Mouse (Mus musculus): ENCODE results near the gene Jmjd1c. TPM values are rescaled to one million over a fixed set of nuclear protein-coding genes. Genes with fewer than 3 reads are reported as not detected.

Gene Jmjd1c
- polyA plus RNA-seq, 1 experiment from 2014 or later, result 61.4 TPM

DNA sequence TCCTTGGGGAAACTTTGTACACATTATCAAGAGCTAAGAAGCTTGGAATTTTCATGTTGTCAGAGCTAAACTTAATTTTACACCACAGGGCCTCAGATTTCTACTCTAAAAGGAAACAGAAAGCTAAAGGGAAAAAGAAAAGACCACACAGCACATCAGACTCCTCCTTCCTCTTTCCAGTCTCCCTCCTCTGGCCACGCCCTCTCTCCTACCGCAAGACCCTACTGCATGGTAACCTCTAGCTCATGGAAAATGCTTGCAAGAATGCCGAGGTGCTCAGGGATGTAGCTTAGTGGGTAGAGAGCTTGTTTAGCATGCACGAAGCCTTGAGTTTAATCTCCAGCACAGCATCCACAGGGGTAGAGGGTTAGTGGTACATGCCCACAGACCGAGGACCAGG is 24.0 kb upstream of the Jmjd1c start:
- DNase-seq (ENCODE audit: low spot score), result peak; percentile 48

DNA sequence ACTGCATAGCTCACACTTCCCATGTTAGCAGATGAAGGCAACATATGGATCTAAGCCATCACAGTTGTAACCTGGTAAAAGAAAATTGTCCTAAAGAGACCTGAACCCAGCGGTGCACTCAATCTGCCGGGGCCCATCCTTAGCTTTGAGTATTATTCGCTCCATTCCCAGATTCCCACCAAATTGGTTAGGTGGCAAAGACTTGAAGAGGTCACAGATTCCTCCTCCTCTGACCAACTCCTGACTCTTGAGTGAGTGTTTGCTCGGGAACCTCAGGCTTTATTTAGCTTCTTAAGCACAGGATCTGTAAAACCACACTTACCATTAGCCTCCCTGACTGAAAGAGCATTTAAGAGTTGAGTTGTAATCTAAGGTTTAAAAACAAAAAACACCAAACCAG is 23.3 kb upstream of the Jmjd1c start:
- DNase-seq (ENCODE audit: low spot score), result no peak

DNA sequence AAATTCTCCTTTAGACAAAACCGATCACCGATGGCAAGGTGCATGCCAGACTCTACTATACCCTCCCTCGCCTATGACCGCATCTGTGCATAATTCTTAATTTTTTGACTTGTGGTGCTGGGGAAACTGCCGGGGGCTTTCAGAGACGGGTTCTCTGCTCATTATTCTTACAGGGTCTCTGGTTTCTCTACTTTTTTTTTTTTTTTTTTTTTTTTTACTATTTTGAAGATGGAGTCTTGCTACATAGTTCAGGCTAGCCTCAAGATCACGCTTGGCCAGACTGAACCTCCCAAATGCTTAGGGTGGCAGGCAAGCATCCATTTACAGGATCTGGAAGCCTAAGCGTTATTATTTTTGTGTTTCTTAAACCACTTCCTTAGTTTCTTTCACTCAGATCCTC is 22.3 kb upstream of the Jmjd1c start:
- DNase-seq (ENCODE audit: low spot score), result no peak

DNA sequence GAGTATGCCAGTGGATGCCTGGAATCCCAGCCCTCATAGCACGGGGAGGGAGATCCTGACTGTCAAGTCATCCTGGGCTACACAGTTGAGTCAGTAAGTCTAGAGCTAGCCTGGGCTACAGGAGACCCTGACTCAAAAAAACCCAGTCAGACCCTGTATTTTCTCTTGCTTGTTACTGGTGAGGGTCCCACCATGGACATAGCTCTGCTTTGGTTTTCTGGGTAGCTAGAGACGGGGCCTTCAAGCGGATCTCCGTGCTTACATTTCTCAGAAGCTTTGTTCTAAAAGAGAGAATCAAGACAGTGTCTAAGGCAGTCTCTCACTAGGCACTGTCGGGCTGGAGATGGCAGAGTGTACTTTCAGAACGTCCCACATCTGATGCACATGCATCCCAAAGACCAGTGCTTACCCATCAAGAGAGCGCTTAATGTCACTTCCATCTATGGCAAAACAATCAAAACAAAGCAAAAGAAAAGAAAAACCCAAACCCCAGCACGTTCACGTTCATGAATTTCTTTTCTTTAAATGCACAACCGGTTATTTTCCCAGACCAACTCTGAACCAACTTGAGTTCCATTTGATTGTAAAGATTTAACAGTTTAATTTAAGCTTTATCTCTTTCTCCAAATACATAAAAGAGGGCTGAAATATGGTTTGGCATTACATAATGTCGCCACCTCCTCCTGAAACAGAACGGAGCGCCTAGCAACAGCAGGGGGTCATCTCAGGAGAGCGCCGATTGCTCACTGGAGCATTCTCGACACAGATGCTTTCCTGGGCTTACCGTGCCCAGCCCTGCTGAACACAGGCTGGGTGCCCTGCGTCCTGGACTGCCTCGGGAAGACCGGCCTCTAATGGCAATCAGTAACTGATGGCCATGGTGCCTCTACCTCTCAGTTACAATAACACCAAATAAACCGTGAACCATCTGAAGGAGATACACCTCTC is 19.7 kb upstream of the Jmjd1c start:
- no peak for DNase-seq (ENCODE audit: low spot score)

DNA sequence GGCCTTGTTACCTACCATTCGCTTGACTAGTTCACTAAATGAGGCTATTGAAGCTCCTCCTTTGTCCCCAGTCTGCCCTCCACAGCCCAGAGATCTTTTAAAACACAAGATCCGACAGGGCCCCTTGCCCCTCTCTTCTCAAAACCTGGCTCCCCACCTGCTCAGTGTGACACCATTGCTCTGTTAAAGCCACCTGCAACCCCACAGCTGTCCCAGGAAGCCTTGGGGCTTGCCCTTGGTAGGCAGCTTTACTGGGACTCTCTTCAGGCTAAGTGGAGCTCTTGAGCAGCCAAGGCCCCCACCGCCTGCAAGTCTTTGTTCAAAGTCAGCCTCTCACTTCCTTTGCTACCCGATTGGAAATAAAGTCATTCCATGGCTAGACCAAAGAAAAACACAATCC is 16.9 kb upstream of the Jmjd1c start:
- DNase-seq (ENCODE audit: low spot score), result no peak

DNA sequence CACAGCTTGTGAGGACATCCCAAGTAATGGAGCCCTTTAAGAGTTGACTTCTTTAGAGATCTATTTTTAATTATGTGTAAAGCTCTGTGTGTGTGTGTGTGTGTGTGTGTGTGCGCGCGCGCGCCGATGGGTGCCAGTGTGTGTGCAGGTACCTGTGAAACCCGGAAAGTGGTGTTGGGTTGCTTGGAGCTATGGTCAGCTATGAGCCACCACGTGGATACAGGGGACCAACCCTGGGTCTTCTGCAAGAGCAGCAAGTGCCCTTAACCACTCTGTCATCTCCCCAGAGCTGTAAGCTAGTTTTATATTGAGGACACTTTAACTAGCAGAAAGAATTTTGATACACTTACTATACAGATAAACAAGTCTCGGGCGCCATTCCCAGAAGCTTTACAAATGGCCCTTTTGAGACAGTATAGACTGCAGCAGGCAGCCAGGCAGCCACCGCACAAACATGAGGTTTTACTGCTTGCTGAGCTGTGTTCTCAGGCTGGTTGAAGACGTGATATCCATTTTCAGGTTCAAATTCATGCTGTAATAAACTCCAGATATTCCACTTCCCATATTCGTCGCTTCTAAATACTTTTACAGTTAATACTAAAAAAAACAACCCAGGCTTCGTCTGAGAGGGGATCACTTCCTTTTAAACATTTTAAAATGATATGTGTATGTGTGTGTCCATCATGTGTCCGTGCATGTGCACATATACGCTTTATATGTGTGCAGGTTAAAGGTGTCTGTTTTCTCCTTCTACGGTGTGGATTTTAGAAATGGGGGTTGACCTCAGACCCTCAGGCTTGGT is 14.5 kb upstream of the Jmjd1c start:
- no peak for DNase-seq (ENCODE audit: low spot score)

DNA sequence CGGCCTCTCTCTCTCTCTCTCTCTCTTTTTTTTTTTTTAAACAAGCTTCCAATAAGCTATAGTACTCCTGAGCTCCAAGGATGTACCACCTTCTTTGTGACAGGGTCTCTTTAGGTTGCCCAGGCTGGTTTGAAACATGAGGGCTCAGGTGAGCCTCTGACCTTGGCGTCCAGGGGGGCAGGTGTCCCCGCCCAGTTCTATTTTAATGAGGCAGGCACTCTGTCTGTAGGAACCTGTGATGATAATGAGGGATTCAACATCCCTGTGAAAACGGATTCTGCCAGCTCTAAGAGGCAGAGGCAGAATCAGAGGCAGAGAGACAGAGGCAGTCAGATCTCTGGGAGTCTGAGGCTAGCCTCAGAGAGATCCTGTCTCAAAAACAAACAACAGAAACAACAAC is 13.4 kb upstream of the Jmjd1c start:
- no peak for DNase-seq (ENCODE audit: low spot score)

DNA sequence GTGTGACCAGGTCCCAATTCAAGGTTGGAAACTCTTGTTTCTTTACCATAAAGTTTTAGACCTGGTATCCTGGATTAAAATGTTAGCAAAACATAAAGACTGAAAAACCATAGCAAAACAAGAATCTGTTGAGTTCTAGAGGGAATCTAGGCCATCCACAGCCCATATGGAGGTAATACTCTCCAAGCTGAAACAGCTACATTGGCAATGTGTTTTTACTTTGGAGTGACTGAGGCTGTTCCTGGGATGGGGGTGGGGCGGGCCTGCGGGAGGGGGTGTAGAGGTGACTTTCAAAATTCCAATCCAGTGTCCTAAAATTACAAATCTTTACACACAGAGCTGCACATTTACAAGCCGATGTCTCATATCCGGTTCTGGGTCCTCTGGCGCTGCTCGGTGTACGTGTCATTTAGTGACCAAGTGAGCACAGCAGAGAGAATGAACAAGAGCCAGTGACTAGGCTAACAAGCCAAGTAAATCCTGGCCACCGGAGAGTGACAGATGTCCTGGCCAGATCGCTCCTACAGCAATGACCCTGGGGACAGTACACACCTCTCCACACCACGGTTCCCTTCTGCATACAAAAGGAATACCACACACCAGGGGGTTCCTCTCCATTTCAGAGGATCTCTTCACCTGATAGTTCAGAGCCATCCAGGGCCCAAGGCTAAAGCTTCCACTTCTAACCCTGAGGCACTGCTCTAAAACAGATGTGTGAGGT is 12.3 kb upstream of the Jmjd1c start:
- no peak for DNase-seq (ENCODE audit: low spot score)

DNA sequence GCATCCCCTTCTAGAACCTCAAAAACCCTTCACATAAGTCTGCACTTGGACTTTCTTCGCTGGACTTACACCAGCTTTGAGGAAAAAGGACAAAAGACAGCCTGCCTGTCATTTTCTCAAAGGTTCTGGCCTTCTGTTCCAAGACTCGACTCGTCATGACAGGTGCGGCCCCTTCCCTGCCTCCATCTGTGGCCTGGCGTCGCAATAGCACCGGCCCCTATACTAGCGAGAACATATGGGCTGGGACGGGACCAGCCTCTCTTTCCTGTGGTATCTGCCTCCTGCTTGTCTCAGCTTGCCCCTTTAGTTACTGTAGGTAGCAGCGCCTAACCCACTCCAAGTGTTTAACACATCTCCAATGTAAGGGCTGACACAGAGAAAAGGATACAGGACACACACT is 10.8 kb upstream of the Jmjd1c start:
- no peak for DNase-seq (ENCODE audit: low spot score)

DNA sequence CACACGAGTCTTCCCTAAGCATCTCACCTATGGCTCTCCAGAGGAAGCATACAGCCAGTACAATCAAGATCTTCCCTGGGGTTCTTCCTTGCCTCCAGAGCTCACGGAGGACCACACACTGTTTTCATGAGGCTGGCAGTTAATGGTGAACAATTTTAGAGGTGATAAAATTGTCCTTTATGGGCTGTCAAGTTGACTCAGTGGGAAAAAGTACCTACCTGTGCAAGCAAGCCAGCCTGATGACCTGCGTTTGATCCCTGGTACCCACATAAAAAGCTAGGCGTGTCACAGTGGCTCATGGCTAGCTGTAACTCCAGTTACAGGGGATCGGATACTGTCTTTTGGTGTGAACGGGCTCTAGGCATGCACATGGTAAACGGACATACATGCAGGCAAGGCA is 10.0 kb upstream of the Jmjd1c start:
- DNase-seq (ENCODE audit: low spot score), result no peak

DNA sequence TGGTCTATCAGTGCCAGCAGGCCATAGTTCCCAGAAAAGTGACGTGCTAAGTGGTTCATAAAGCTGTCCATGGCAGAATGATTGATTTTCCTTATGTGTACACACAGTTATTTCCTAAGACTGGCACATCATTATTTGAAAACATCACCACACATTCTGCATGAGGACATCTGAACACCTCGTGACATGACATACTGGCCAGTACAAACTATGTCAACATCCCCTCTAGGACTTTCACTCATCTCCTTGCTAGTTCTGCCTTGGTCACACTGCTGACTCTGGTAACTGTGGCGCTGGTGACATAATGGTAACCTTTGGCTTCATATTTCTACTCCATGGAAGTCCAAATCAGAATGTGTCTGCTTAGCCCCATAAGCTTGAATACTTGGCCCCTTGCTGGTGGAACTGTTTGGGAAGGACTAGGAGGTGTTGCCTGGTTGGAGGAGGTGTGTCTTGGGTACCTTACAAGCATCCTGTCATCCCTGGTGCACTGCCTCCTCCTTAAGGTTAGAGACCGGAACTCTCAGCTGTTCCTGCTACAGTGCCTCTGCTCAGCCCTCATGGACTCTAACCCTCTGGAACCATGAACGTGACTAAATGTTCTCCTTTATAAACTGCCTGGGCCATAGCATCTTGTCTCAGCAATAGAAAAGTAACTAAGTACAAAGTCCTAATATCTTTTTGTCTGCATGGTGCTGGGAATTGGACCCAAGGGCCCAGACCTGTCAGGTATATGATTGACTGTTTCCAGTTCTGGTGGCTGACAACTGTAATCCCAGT is 8.3 kb upstream of the Jmjd1c start:
- DNase-seq (ENCODE audit: low spot score), result no peak

DNA sequence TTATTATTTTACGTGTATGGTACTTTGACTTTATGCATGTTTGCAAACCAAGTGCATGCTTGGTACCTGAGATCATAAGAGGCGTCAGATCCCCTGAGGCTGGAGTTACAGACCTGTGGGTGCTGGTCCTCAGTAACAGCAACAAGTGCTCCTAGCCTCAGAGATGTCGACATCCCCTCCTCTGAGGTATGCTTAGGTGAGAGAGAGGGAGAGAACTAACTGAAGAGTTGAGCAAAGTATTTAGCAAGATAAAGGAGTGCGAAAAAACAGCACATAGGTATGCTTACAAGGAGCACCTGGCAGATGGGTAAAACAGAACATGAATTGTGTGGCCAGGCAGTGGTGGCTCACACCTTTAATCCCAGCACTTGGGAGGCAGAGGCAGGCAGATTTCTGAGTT is 5.3 kb upstream of the Jmjd1c start:
- no peak for DNase-seq (ENCODE audit: low spot score)

DNA sequence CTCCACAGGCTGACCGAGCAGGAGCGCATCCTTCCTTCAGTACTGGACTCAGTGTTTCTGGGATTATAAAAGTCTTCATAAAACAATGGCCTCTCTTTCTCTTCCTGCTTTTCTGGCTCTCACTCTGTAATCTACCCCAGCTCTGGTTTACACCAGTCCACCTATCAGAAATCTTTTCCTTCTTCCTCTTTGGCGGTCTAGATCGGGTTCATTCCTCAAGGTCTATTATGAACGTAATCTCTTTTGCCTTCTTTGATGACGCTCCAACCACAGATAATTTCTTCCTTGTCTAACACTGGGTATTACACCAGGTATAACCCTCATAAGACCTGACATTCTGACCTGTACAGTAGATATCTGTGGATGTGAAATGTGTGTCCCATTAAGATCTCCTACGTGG is 1.0 kb upstream of the Jmjd1c start:
- DNase-seq (ENCODE audit: low spot score), result no peak

DNA sequence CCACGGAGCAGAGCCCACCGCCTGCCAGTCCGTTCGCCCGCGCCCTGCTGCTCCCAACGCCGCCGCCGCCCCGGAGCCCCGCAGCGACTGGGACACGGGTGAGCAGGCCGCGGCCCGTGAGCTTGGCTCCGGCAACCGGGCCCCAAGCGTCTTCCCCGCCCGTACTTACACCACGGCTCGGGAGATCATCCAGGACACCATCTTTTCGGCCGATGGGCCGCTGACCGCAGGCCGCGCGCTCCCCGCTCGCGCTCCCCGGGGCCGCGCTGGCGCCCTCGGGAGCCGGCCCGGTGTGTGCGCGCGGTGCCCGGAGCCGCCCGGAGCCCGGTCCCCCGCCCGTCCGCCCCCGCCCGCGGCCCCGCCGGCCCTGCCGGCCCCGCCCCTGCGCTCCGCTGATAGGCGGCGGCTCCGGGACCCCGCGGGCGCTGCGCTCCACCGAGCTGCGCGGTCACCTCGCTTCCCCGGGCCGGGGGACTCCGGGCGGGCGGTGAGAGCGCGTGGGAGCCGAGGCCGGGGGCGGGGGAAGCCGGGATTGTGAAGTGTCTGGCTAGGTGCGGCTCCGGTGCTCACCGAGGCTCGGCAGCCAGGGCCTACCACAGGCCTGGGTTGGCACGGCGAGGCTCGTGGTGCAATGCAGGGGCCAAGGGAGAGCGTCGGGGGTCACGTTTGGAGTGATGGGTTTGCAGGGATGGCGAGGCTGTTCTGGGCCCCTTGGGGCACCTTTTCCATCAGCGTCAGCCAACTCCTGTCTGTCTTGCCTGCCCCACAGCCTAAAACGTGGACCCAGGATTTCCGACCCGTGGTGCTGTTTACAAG is 904 bp downstream of the Jmjd1c start, which contains the start of gene Reep3:
Reep3 (minus strand) TSS at position 325 of the 816 bp plus-strand sequence.
- peak; percentile 68 for DNase-seq (ENCODE audit: low spot score)

DNA sequence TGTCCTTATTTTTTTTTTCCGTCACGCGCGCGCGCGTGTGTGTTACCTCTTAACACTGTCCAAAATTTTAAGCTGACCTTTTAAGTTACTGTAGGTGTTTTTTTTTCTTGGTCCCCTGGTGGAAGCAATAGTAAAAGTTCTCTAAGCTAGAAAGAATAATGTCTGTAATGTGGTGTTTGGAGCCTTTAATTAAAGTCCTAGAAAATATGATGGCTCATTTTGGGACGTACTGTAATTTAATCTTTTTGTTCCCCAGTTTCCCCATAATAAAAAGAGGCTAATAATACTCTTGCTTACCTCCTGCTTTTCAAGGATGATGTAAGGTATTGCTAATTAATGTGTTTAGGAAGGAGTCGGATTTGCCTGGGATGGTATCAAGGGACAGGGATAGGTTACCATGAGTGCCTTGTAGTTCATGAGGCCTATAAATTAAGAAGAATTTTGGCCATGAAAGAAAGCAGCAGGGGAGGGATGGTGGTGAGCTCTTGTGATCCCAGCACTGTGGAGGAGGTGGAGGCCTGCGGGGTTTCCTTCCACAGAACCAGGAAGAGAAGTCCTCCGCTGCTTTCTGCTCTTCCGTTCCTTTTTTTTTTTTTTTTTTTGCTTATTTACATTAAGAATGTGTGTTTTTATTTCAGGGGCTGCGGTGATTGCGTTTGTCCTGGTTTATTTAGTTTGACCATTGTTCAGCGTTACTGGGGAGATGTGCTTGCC is 1.7 kb downstream of the Jmjd1c start:
- DNase-seq (ENCODE audit: low spot score), result peak; percentile 11

DNA sequence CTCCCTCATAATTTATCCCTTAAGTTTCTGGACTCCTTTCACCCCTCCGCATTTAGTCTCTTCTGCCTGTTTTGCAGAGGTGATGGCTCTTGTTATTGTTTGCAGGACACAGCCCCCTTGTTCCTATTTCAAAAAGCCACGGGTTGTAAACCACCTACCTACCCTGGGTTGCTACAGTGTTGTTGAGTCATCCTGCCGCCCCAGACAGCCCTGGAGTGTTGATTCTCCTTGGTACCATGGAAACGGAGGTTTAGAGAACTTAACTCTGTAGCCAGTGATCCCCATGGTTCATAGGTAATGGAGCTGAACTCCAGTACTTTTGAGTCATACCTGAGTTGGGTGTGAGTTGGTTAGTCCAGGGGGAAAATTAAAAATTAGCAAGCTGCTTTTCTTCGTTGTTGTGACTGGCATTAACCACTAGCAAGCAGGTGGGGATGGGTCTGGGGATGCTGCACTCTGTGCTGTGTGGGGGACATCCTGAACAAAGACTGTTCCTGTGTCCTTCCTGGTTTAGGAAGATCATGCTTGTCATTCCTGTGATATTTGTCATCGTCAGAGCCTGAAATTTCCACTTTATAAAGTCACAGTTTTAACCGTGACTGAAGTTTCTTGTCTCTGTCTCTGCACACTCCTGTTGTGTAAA is 2.6 kb downstream of the Jmjd1c start:
- peak; percentile 28 for DNase-seq (ENCODE audit: low spot score)

DNA sequence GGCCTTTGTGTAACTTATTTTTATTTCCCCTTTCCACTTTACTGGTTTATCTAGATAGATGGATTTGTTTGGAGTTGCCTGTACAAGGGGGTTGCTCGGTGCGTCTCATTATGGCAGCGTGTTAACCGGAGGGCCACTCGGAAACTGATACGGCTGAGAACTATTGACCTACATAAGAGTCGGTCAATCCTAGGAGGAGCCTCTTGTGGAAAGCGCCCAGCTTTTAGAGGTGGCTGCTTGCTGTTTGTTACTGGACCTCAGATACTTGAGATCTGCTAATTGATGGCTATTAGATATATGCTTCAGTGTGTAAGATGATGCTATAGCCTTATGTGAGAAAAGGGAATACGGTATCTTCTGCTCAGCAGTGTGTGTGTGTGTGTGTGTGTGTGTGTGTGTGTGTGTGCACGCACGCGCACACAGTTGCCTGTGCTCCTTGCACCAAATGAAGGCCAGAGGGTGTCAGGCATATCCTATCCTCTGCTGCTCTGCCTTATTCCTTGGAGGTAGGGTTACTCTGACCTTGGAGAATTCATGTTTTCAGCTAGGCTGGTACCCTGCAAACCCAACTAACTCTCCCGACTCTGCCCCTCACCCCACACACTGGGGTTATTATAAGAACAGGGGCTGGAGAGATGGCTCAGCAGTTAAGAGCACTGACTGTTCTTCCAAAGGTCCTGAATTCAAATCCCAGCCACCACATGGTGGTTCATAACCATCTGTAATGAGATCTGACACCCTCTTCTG is 3.4 kb downstream of the Jmjd1c start:
- DNase-seq (ENCODE audit: low spot score), result no peak

DNA sequence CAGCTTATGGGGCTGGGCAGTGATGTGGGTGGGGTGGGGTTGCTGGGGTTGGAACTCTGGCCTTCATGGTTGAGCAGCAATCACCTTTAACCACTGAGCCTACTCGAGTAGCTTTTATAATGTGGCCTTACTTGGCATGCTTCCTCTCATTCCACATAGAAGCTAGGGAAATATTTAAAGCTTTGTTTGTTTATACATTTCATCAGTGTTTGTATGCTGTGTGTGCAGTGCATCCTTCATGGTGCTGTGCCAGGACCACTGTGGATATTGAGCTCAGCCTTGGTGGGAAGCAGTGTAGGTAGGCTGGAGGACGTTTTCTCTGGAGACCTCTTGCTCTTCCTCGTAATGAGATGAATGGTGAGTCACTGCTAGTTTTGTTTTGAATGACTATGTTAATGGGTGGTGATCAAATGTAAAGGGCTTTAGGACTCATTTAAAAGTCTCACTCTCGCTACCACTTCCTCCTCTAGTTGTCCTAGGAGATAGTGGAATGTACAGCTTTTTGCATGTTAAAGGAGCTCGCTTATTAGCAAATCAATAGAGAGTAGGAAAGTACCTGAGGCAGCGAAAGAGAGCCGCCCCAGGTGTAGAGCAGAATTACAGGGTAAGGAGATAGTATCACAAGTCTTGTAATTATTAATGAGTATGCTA is 4.2 kb downstream of the Jmjd1c start:
- no peak for DNase-seq (ENCODE audit: low spot score)

Data from thymus, postnatal 0 days (tissue).